Mouse (Mus musculus) ES-E14 (cell line): Measurements from ENCODE around the gene Tmsb15b1. TPM values are rescaled to one million over a fixed set of nuclear protein-coding genes. Genes with fewer than 3 reads are reported as not detected.

Experiments used
- DNase-seq: peaks from one replicate; pipeline ENCODE4 v3.0.0-alpha.2; 2013; ENCODE audit warnings: low read depth, low spot score
- H3K27ac ChIP-seq: 2 replicates; pipeline ENCODE4 v1.5.1; 2012; ENCODE audit warnings: low read depth, mild to moderate bottlenecking, low read length, moderate library complexity, mixed read lengths; ENCODE audit not compliant: poor library complexity, insufficient read depth, severe bottlenecking
- H3K36me3 ChIP-seq: 2 replicates; pipeline ENCODE4 v1.6.1; 2012; ENCODE audit warnings: mild to moderate bottlenecking, low read length, moderate library complexity, mixed read lengths; ENCODE audit not compliant: control insufficient read depth, poor library complexity, insufficient read depth, severe bottlenecking
- H3K4me1 ChIP-seq, 2 experiments: fragments of 150-350 bp in 1 of 2; sonication (generic) in 1 of 2; 2 replicates each; pipeline ENCODE4 v1.6.1; 2012; ENCODE audit warnings: low read length in 2 of 2, mild to moderate bottlenecking in 1 of 2, mixed read lengths in 1 of 2; ENCODE audit not compliant: control insufficient read depth in 2 of 2, insufficient read depth in 2 of 2, poor library complexity in 1 of 2
- H3K4me3 ChIP-seq, 2 experiments: fragments of 150-350 bp in 1 of 2; sonication (generic) in 1 of 2; 2 replicates each; pipeline ENCODE4 v1.5.1; 2012; ENCODE audit warnings: low read length in 2 of 2, low read depth in 1 of 2, mild to moderate bottlenecking in 1 of 2, mixed read lengths in 1 of 2; ENCODE audit not compliant: insufficient read depth in 1 of 2, poor library complexity in 1 of 2, severe bottlenecking in 1 of 2
- H3K9ac ChIP-seq: 2 replicates; pipeline ENCODE4 v1.6.1; 2012; ENCODE audit warnings: low read depth, mild to moderate bottlenecking, low read length, mixed read lengths; ENCODE audit not compliant: poor library complexity, insufficient read depth, severe bottlenecking
- H3K9me3 ChIP-seq: fragments of 150-350 bp; sonication (generic); 2 replicates; pipeline ENCODE4 v1.6.1; 2012; ENCODE audit warnings: low read depth, mild to moderate bottlenecking, low read length; ENCODE audit not compliant: control insufficient read depth, insufficient read depth
- CHD2 ChIP-seq: IDR thresholded peaks from 2 replicates; pipeline ENCODE4 v1.6.1; 2014; ENCODE audit warnings: mild to moderate bottlenecking, low read depth, low read length, inconsistent platforms
- HCFC1 ChIP-seq: IDR thresholded peaks from 2 replicates; pipeline ENCODE4 v1.6.1; 2012; ENCODE audit warnings: low read length, inconsistent platforms, borderline replicate concordance; ENCODE audit not compliant: insufficient read depth
- MAFK ChIP-seq: IDR thresholded peaks from 2 replicates; pipeline ENCODE4 v1.6.1; 2014; ENCODE audit warnings: mild to moderate bottlenecking, low read depth, low read length, inconsistent platforms; ENCODE audit not compliant: insufficient read depth
- ZC3H11A ChIP-seq: IDR thresholded peaks from 2 replicates; pipeline ENCODE4 v1.6.1; 2012; ENCODE audit warnings: low read depth, mild to moderate bottlenecking, inconsistent platforms, low read length, borderline replicate concordance
- ZNF384 ChIP-seq: IDR thresholded peaks from 2 replicates; pipeline ENCODE4 v1.6.1; 2012; ENCODE audit warnings: low read depth, low read length, inconsistent platforms
- in situ Hi-C, 2 experiments: fragments of 600-800 bp; cut with MboI; formaldehyde crosslinking; loops; one replicate each; pipeline ENCODE4 v1.15.1; 2025; ENCODE audit warnings: low sequenced_read_pairs in 2 of 2, inconsistent platforms in 1 of 2; ENCODE audit not compliant: unreplicated experiment in 2 of 2
- total RNA-seq: library from RNA; depleted of rRNA; stranded (reverse); fragments of 300-350 nt; gene quantifications from 2 replicates; pipeline ENCODE4 v1.2.3, GENCODE M21; 2012; rRNA removed

Tmsb15b1 gene
- total RNA-seq, 1 experiment = 12.0 TPM

DNA sequence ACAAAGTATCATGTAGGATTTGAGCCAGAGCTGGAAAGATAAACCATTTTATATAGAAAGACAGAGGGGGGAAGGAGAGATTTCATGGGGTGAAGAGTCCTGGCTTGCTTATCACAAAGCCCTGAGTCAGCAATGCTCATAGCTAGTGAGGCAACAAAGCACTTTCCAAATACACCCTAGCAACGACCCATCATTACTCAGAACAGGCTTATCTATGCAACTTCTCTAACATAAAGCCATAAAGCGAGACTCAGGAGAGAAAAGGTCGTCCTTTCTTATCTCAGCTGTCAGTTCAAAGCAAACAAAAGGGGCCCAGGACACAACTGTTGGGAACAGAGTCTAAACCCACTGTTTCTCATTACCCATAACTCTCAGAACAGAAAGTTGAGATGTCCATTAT lies 38.7 kb downstream of the Tmsb15b1 start:
- no peaks in the 10 kb centered on the region for H3K4me1 ChIP-seq
- in situ Hi-C loops = no loop called here
- DNase-seq = no peak

GRCm38 (mm10) chrX:136927031-136927430 lies 49.6 kb downstream of the Tmsb15b1 start, which contains the start of gene H2bfm:
Gene H2bfm (plus strand): TSS chrX:136927325.
- in situ Hi-C loops = no loop called here
- no peak within 1 kb of the TSS for H3K27ac ChIP-seq

More for the DNA sequence above, 38.7 kb downstream of the Tmsb15b1 start:
- H3K9me3 ChIP-seq = no peaks in the 10 kb centered on the region
- H3K27ac ChIP-seq = no peak overlapping the region
- TF ChIP-seq CHD2 = no peak
- no peaks in the 10 kb centered on the region for H3K36me3 ChIP-seq
- H3K9ac ChIP-seq = no peak overlapping the region
- H3K4me3 ChIP-seq = no peak overlapping the region

GRCm38 (mm10) chrX:136925863-136926262 lies 50.8 kb downstream of the Tmsb15b1 start:
- H3K9me3 ChIP-seq = no peaks in the 10 kb centered on the region
- DNase-seq = no peak
- no peak overlapping the region for H3K4me3 ChIP-seq
- no peak overlapping the region for H3K27ac ChIP-seq
- H3K36me3 ChIP-seq = no peaks in the 10 kb centered on the region
- no peaks in the 10 kb centered on the region for H3K4me1 ChIP-seq
- TF ChIP-seq HCFC1 = no peak
- no peak for TF ChIP-seq ZC3H11A
- TF ChIP-seq MAFK = no peak
- no peak for TF ChIP-seq CHD2
- no peak for TF ChIP-seq ZNF384
- in situ Hi-C loops = no loop called here
- no peak overlapping the region for H3K9ac ChIP-seq

More at GRCm38 (mm10) chrX:136927031-136927430, 49.6 kb downstream of the Tmsb15b1 start, which contains the start of gene H2bfm:
- Histone ChIP-seq H3K36me3 (no peaks in the 10 kb centered on the region), H3K9me3 (no peaks in the 10 kb centered on the region), H3K4me3 (no peak within 1 kb of the TSS), H3K4me1 (no peaks in the 10 kb centered on the region), H3K9ac (no peak within 1 kb of the TSS)
- TF ChIP-seq MAFK (no peak), ZNF384 (no peak), CHD2 (no peak; the same call in 1 of the 2 replicates), ZC3H11A (no peak), HCFC1 (no peak)
- no peak for DNase-seq

Other genes starting within 250 kb of the Tmsb15b1 start
- 236 and 337 TPM in 2 replicates for gene Morf4l2, start 233.2 kb downstream of the Tmsb15b1 start, total RNA-seq
- gene Glra4, start 196.7 kb downstream of the Tmsb15b1 start, total RNA-seq = not detected in 2 replicates
- gene Plp1, start 154.2 kb downstream of the Tmsb15b1 start, total RNA-seq = 2.2 and 3.1 TPM in 2 replicates
- 0.18 TPM in 1 of 2 replicates, not detected in the other for gene Rab9b, start 108.1 kb downstream of the Tmsb15b1 start, total RNA-seq
- gene H2bfm, start 49.5 kb downstream of the Tmsb15b1 start, total RNA-seq = 0.32 and 1.6 TPM in 2 replicates
- 10.8 and 17.1 TPM in 2 replicates for gene Tmsb15b2, start 1.4 kb downstream of the Tmsb15b1 start, total RNA-seq
- gene Tmsb15l, start within 50 bp of the Tmsb15b1 start, total RNA-seq = 2.1 and 4.6 TPM in 2 replicates
- gene Zcchc18, start 16.3 kb upstream of the Tmsb15b1 start, total RNA-seq = 1.5 and 2.2 TPM in 2 replicates
- gene Slc25a53, start 61.4 kb upstream of the Tmsb15b1 start, total RNA-seq = 5.4 and 8.3 TPM in 2 replicates
- gene Fam199x, start 72.7 kb upstream of the Tmsb15b1 start, total RNA-seq = 5.7 and 6.0 TPM in 2 replicates
- 0.48 and 2.3 TPM in 2 replicates for gene Esx1, start 145.2 kb upstream of the Tmsb15b1 start, total RNA-seq